Mouse (Mus musculus) liver, embryonic 11.5 days (tissue): Measurements from ENCODE around the gene Wnt10a. TPM values are rescaled to one million over a fixed set of nuclear protein-coding genes. Genes with fewer than 3 reads are reported as not detected.

Experiments used
- ATAC-seq: fragments of 200-750 bp; cut with Nextera tagmentation; replicated peaks from 2 replicates; pipeline ENCODE4 v1.8.0; 2017; ENCODE audit warnings: moderate number of reproducible peaks, mild to moderate bottlenecking, moderate TSS enrichment, moderate library complexity; ENCODE audit not compliant: low FRiP score
- DNase-seq: peaks from one replicate; pipeline ENCODE4 v3.0.0-alpha.2; 2017; ENCODE audit warnings: low spot score
- H3K27ac ChIP-seq: fragments of 300-500 bp; sonication (generic); 2 replicates; pipeline ENCODE4 v1.5.1; 2014; ENCODE audit warnings: mild to moderate bottlenecking, low read depth, low read length, control low read depth
- H3K27me3 ChIP-seq: fragments of 300-500 bp; sonication (generic); replicated peaks from 2 replicates; pipeline ENCODE4 v1.6.1; 2014; ENCODE audit warnings: low read length, mixed read lengths; ENCODE audit not compliant: control insufficient read depth, insufficient read depth
- H3K36me3 ChIP-seq: fragments of 300-500 bp; sonication (generic); 2 replicates; pipeline ENCODE4 v1.6.1; 2014; ENCODE audit warnings: mild to moderate bottlenecking, low read length, moderate library complexity, mixed read lengths; ENCODE audit not compliant: control insufficient read depth, insufficient read depth
- H3K4me1 ChIP-seq: fragments of 300-500 bp; sonication (generic); replicated peaks from 2 replicates; pipeline ENCODE4 v1.6.1; 2014; ENCODE audit warnings: low read length, mixed read lengths; ENCODE audit not compliant: control insufficient read depth, insufficient read depth
- H3K4me2 ChIP-seq: fragments of 300-500 bp; sonication (generic); 2 replicates; pipeline ENCODE4 v1.6.1; 2014; ENCODE audit warnings: mild to moderate bottlenecking, control low read depth, moderate library complexity
- H3K4me3 ChIP-seq: fragments of 300-500 bp; sonication (generic); 2 replicates; pipeline ENCODE4 v1.5.1; 2014; ENCODE audit warnings: low read depth, low read length, control low read depth
- H3K9ac ChIP-seq: fragments of 300-500 bp; sonication (generic); 2 replicates; pipeline ENCODE4 v1.6.1; 2014; ENCODE audit warnings: low read depth, low read length, control low read depth
- H3K9me3 ChIP-seq: fragments of 300-500 bp; sonication (generic); 2 replicates; pipeline ENCODE4 v1.6.1; 2016; ENCODE audit warnings: low read length, inconsistent platforms, mixed read lengths; ENCODE audit not compliant: control insufficient read depth
- WGBS: fragments of 180-500 bp; shearing (Covaris S2); extraction: QIAGEN DNeasy Blood & Tissue Kit; methylation state at CpG from one replicate; pipeline ENCODE4 v1.1.7; 2014; 5-methylcytosine and 5-hydroxymethylcytosine counted together
- polyA plus RNA-seq: library from polyadenylated mRNA; unstranded; fragments of >200 nt; fragmentation: Nextera tagmentation; extraction: Ambion mirVana; gene quantifications from 2 replicates; pipeline ENCODE4 v1.2.1, GENCODE M21; 2014

Gene Wnt10a
- polyA plus RNA-seq, 1 experiment from 2014 or later, result 0.22 TPM

GRCm38 (mm10) chr1:74775816-74776215 lies 15.5 kb upstream of the Wnt10a start:
- Histone ChIP-seq H3K4me2 (no peak overlapping the region), H3K4me3 (no peak overlapping the region), H3K4me1 (peaks cover 11% of the 10 kb centered on the region), H3K9me3 (no peaks in the 10 kb centered on the region), H3K9ac (no peak overlapping the region), H3K36me3 (no peaks in the 10 kb centered on the region), H3K27me3 (peaks cover 88% of the 10 kb centered on the region), H3K27ac (no peak overlapping the region)
- no peak for ATAC-seq
- WGBS, result 10% methylated on average over 5 of the region's 5 CpGs
- DNase-seq, result no peak

- Histone ChIP-seq H3K9me3 (no peaks in the 10 kb centered on the region), H3K4me3 (no peak overlapping the region), H3K4me2 (no peak overlapping the region), H3K4me1 (0 out of 2 replicates have a peak, but pooled peaks cover under 1% of the 10 kb centered on the region), H3K36me3 (no peaks in the 10 kb centered on the region), H3K9ac (no peak overlapping the region), H3K27ac (no peak overlapping the region), H3K27me3 (peaks cover 89% of the 10 kb centered on the region)
- DNase-seq (no peak), ATAC-seq (no peak)
- 13% methylated on average over 3 of the region's 3 CpGs for WGBS
These were observed 12.3 kb upstream of the Wnt10a start for GRCm38 (mm10) chr1:74778934-74779486.

GRCm38 (mm10) chr1:74782045-74782444 lies 9.3 kb upstream of the Wnt10a start:
- DNase-seq (no peak), ATAC-seq (no peak)
- peaks cover 86% of the 10 kb centered on the region for H3K27me3 ChIP-seq
- H3K4me2 ChIP-seq, result no peak overlapping the region
- H3K4me1 ChIP-seq, result 0 out of 2 replicates have a peak, but pooled peaks cover 2% of the 10 kb centered on the region
- H3K36me3 ChIP-seq, result no peaks in the 10 kb centered on the region
- no peaks in the 10 kb centered on the region; the same call in 1 of the 2 replicates for H3K9me3 ChIP-seq
- no peak overlapping the region for H3K9ac ChIP-seq
- no peak overlapping the region for H3K27ac ChIP-seq
- WGBS, result 14% methylated on average over 14 of the region's 14 CpGs
- H3K4me3 ChIP-seq, result no peak overlapping the region

GRCm38 (mm10) chr1:74783554-74783953 lies 7.8 kb upstream of the Wnt10a start:
- Histone ChIP-seq H3K4me2 (peak overlapping the region; percentile 65), H3K9me3 (no peaks in the 10 kb centered on the region; the same call in 1 of the 2 replicates), H3K27me3 (peaks cover 87% of the 10 kb centered on the region), H3K27ac (no peak overlapping the region), H3K36me3 (no peaks in the 10 kb centered on the region), H3K4me3 (peak overlapping the region; percentile 44), H3K4me1 (0 out of 2 replicates have a peak, but pooled peaks cover 2% of the 10 kb centered on the region), H3K9ac (no peak overlapping the region)
- 2% methylated on average over 12 of the region's 13 CpGs for WGBS
- ATAC-seq, result no peak
- no peak for DNase-seq

- Histone ChIP-seq H3K9ac (no peak overlapping the region), H3K27me3 (peaks cover 89% of the 10 kb centered on the region), H3K36me3 (no peaks in the 10 kb centered on the region), H3K4me1 (0 out of 2 replicates have a peak, but pooled peaks cover 2% of the 10 kb centered on the region), H3K4me2 (peak overlapping the region; percentile 65), H3K9me3 (no peaks in the 10 kb centered on the region; the same call in 1 of the 2 replicates), H3K4me3 (peak overlapping the region; percentile 44), H3K27ac (no peak overlapping the region)
- WGBS, result under 1% methylated on average over 67 of the region's 67 CpGs
- ATAC-seq (no peak), DNase-seq (no peak)
These were observed 7.1 kb upstream of the Wnt10a start for GRCm38 (mm10) chr1:74784041-74784759.

GRCm38 (mm10) chr1:74787846-74788245 lies 3.5 kb upstream of the Wnt10a start:
- 6% methylated on average over 7 of the region's 7 CpGs for WGBS
- Histone ChIP-seq H3K4me3 (no peak overlapping the region), H3K27me3 (peaks cover 96% of the 10 kb centered on the region), H3K27ac (no peak overlapping the region), H3K9me3 (no peaks in the 10 kb centered on the region; the same call in 1 of the 2 replicates), H3K9ac (no peak overlapping the region), H3K36me3 (no peaks in the 10 kb centered on the region), H3K4me2 (no peak overlapping the region), H3K4me1 (peaks cover 5% of the 10 kb centered on the region; the same call in 1 of the 2 replicates)
- DNase-seq, result no peak
- ATAC-seq, result no peak; the same call in 1 of the 2 replicates

GRCm38 (mm10) chr1:74788603-74789176 lies 2.6 kb upstream of the Wnt10a start:
- Histone ChIP-seq H3K27me3 (peaks cover 96% of the 10 kb centered on the region), H3K27ac (no peak overlapping the region), H3K4me3 (no peak overlapping the region), H3K9me3 (no peaks in the 10 kb centered on the region; the same call in 1 of the 2 replicates), H3K9ac (no peak overlapping the region), H3K4me2 (no peak overlapping the region), H3K4me1 (peaks cover 5% of the 10 kb centered on the region; the same call in 1 of the 2 replicates), H3K36me3 (no peaks in the 10 kb centered on the region)
- ATAC-seq (no peak), DNase-seq (no peak)
- WGBS, result 14% methylated on average over 6 of the region's 6 CpGs

- H3K36me3 ChIP-seq, result no peaks in the 10 kb centered on the region
- H3K27ac ChIP-seq, result no peak overlapping the region
- H3K9ac ChIP-seq, result no peak overlapping the region
- DNase-seq (no peak), ATAC-seq (no peak)
- WGBS, result 4% methylated on average over 3 of the region's 3 CpGs
- H3K4me3 ChIP-seq, result no peak overlapping the region
- peaks cover 96% of the 10 kb centered on the region for H3K27me3 ChIP-seq
- H3K4me1 ChIP-seq, result peaks cover 2% of the 10 kb centered on the region; the same call in 1 of the 2 replicates
- H3K4me2 ChIP-seq, result no peak overlapping the region
- H3K9me3 ChIP-seq, result no peaks in the 10 kb centered on the region
These were observed 1.2 kb upstream of the Wnt10a start for GRCm38 (mm10) chr1:74790095-74790494.
